Mouse (Mus musculus): ENCODE results near the gene Lrrc61. TPM values are rescaled to one million over a fixed set of nuclear protein-coding genes. Genes with fewer than 3 reads are reported as not detected.
A peak's percentile ranks its signal among the peaks of the same experiment; 100 is the strongest.

Gene Lrrc61
- polyA plus RNA-seq, 1 experiment from 2014 or later: 11.9 TPM

DNA sequence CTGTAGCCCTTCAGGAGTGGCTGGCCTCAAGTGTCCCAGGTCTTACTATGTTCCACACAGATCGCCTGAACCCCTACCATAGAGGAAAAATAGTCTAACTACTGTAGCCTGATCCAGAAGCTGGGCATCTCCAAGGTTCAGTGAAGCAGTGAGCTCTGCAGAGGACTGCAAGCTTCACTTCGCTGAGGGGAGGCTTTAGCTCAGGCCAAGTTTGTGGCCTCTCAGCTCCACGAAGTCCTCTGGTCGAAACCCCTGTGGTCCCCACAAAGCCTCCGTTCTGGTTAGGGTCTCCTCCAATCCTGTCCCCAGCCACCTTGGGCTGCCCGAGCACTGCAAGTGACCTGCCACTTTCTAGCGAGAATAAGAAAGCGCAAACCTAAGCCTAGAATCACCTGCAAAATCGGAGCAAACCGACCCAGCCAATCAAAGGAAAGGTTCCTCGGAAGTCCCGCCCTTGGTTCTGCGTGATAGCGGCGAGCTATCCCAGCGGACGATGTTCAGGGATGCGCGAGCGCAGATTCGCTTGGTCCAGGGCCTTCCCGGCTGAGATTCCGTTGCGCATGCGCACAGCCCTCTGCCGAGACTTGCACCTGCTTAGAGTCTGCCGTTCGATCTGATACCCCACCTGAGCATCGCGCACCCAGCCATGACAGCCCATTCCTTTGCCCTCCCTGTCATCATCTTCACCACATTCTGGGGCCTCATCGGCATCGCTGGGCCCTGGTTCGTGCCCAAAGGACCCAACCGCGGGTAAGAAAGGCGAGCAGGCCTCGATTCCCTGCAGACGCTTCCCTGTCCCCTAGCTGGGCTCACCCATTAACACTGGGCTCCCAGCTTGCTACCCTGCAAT is 17.3 kb upstream of the Lrrc61 start, which contains the start of gene Atp6v0e2:
Atp6v0e2 (plus strand) TSS at position 511 of the 850 bp plus-strand sequence.
- Histone ChIP-seq H3K27ac (0 out of 2 replicates have a peak within 1 kb of the TSS, but pooled peaks have one; percentile 21), H3K27me3 (ENCODE audit: insufficient read depth, low read length) (no peaks in the 10 kb centered on the region), H3K9ac (ENCODE audit: low read depth, low read length) (peak within 1 kb of the TSS; percentile 50; the same call in 1 of the 2 replicates), H3K4me2 (ENCODE audit: low read length) (peak within 1 kb of the TSS; percentile 65), H3K36me3 (ENCODE audit: insufficient read depth, low read length) (0 out of 2 replicates have a peak, but pooled peaks cover 2% of the 10 kb centered on the region), H3K9me3 (replicated peaks; ENCODE audit: low read length) (no peaks in the 10 kb centered on the region), H3K4me1 (replicated peaks; ENCODE audit: insufficient read depth, low read length) (0 out of 2 replicates have a peak, but pooled peaks cover 7% of the 10 kb centered on the region), H3K4me3 (replicated peaks; ENCODE audit: low read depth, low read length) (peak within 1 kb of the TSS; percentile 30)
- ATAC-seq (replicated peaks; ENCODE audit: low FRiP score, low read depth) (peak; percentile 84), DNase-seq (ENCODE audit: low spot score) (peak; percentile 92)
- 5% methylated on average over 38 of the region's 38 CpGs for WGBS
- TF ChIP-seq CTCF (IDR thresholded peaks at IDR 0.05; ENCODE audit: low read depth): no peak

DNA sequence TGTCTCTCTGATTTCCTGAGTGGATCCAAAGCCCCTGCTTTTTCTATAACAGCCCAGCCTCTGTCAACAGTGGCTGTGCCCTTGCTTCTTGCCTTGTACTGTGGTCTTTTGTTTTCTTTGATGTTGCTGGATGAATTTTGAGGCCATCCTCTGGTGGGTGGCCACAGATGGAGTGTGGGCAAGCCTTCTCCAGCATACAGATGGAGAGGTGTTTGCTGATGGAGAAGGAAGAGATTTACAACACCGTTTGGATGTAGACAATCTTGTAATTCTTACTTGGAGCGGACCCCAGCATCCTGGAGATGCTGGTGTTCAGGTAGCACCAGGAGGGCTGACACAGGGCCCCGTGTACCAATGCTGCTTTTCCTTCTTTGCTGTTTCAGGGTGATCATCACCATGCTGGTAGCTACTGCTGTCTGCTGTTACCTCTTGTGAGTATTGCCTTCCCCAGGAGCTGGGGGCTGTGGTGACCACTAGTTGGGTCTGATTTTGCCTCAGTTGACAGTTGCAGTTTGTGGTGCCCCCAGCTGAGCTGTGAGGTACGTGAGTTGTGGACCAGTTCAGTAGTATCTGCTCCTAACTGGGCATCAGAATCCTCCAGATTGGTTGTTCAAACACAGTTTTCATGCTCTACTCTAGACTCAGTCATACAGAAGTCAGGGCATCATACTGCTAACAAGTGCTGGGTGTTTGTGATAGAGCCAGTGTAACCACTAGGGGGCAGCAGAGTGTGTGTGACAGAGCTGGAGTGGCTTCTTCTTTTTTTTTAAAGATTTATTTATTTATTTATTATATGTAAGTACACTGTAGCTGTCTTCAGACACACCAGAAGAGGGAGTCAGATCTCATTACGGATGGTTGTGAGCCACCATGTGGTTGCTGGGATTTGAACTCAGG is 15.5 kb upstream of the Lrrc61 start:
- Histone ChIP-seq H3K9ac (ENCODE audit: low read depth, low read length) (no peak overlapping the region), H3K36me3 (ENCODE audit: insufficient read depth, low read length) (no peaks in the 10 kb centered on the region), H3K4me3 (replicated peaks; ENCODE audit: low read depth, low read length) (no peak overlapping the region), H3K9me3 (replicated peaks; ENCODE audit: low read length) (no peaks in the 10 kb centered on the region), H3K27ac (no peak overlapping the region), H3K4me1 (replicated peaks; ENCODE audit: insufficient read depth, low read length) (0 out of 2 replicates have a peak, but pooled peaks cover 7% of the 10 kb centered on the region), H3K4me2 (ENCODE audit: low read length) (no peak overlapping the region), H3K27me3 (ENCODE audit: insufficient read depth, low read length) (no peaks in the 10 kb centered on the region)
- no peak for ATAC-seq (replicated peaks; ENCODE audit: low FRiP score, low read depth)
- WGBS: 85% methylated on average over 5 of the region's 5 CpGs
- peak; percentile 91 for DNase-seq (ENCODE audit: low spot score)
- TF ChIP-seq CTCF (IDR thresholded peaks at IDR 0.05; ENCODE audit: low read depth): peak; percentile 86

- 57% methylated on average over 5 of the region's 5 CpGs for WGBS
- H3K4me1 ChIP-seq (replicated peaks; ENCODE audit: insufficient read depth, low read length): 0 out of 2 replicates have a peak, but pooled peaks cover 7% of the 10 kb centered on the region
- no peaks in the 10 kb centered on the region for H3K27me3 ChIP-seq (ENCODE audit: insufficient read depth, low read length)
- no peak for TF ChIP-seq CTCF (IDR thresholded peaks at IDR 0.05; ENCODE audit: low read depth)
- no peak overlapping the region for H3K27ac ChIP-seq
- no peaks in the 10 kb centered on the region for H3K9me3 ChIP-seq (replicated peaks; ENCODE audit: low read length)
- H3K36me3 ChIP-seq (ENCODE audit: insufficient read depth, low read length): no peaks in the 10 kb centered on the region
- H3K4me3 ChIP-seq (replicated peaks; ENCODE audit: low read depth, low read length): no peak overlapping the region
- no peak overlapping the region for H3K4me2 ChIP-seq (ENCODE audit: low read length)
- DNase-seq (ENCODE audit: low spot score) (no peak), ATAC-seq (replicated peaks; ENCODE audit: low FRiP score, low read depth) (no peak)
- no peak overlapping the region for H3K9ac ChIP-seq (ENCODE audit: low read depth, low read length)
Observed at GRCm38 (mm10) chr6:48539860-48540259, 14.7 kb upstream of the Lrrc61 start.

DNA sequence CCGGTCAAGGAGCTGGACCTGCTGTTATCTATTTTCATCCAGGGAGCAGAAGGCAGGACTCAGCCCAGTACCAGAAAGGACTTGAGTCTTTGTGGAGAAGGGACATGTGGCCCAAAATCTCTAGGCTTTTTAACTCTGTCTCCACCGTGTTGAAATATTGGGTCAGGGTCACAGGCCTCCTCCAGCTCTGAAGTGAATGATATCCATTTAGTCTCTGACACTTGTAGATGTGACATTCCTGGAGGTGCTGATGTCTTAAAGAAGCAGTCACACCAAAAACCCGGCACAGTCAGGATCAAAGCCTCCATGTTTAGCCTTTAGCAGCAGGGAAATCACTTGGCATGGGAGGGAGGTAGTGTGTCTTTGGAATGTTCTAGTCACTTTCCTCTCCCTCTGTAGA is 13.9 kb upstream of the Lrrc61 start:
- H3K4me1 ChIP-seq (replicated peaks; ENCODE audit: insufficient read depth, low read length): 0 out of 2 replicates have a peak, but pooled peaks cover 7% of the 10 kb centered on the region
- ATAC-seq (replicated peaks; ENCODE audit: low FRiP score, low read depth): no peak
- H3K9ac ChIP-seq (ENCODE audit: low read depth, low read length): no peak overlapping the region
- no peak overlapping the region for H3K4me3 ChIP-seq (replicated peaks; ENCODE audit: low read depth, low read length)
- no peak overlapping the region for H3K4me2 ChIP-seq (ENCODE audit: low read length)
- no peaks in the 10 kb centered on the region for H3K9me3 ChIP-seq (replicated peaks; ENCODE audit: low read length)
- no peak overlapping the region for H3K27ac ChIP-seq
- 44% methylated on average over 3 of the region's 3 CpGs for WGBS
- H3K36me3 ChIP-seq (ENCODE audit: insufficient read depth, low read length): no peaks in the 10 kb centered on the region
- no peak for DNase-seq (ENCODE audit: low spot score)
- H3K27me3 ChIP-seq (ENCODE audit: insufficient read depth, low read length): no peaks in the 10 kb centered on the region
- no peak for TF ChIP-seq CTCF (IDR thresholded peaks at IDR 0.05; ENCODE audit: low read depth)

- no peaks in the 10 kb centered on the region for H3K27me3 ChIP-seq (ENCODE audit: insufficient read depth, low read length)
- H3K36me3 ChIP-seq (ENCODE audit: insufficient read depth, low read length): no peaks in the 10 kb centered on the region
- H3K9ac ChIP-seq (ENCODE audit: low read depth, low read length): no peak overlapping the region
- 10% methylated on average over 7 of the region's 7 CpGs for WGBS
- H3K4me1 ChIP-seq (replicated peaks; ENCODE audit: insufficient read depth, low read length): 0 out of 2 replicates have a peak, but pooled peaks cover 6% of the 10 kb centered on the region
- no peak overlapping the region for H3K4me3 ChIP-seq (replicated peaks; ENCODE audit: low read depth, low read length)
- H3K4me2 ChIP-seq (ENCODE audit: low read length): no peak overlapping the region
- H3K9me3 ChIP-seq (replicated peaks; ENCODE audit: low read length): no peaks in the 10 kb centered on the region
- DNase-seq (ENCODE audit: low spot score) (peak; percentile 57), ATAC-seq (replicated peaks; ENCODE audit: low FRiP score, low read depth) (no peak)
- no peak; the same call in 1 of the 2 replicates for TF ChIP-seq CTCF (IDR thresholded peaks at IDR 0.05; ENCODE audit: low read depth)
- H3K27ac ChIP-seq: no peak overlapping the region
Observed at GRCm38 (mm10) chr6:48541560-48542450, 12.8 kb upstream of the Lrrc61 start.

Measured in kidney, postnatal 0 days (tissue).